Mouse (Mus musculus) ES-Bruce4 (cell line): Measurements from ENCODE around the gene Dpm3.

Experiments used
- CTCF ChIP-seq: IDR thresholded peaks from one replicate; pipeline ENCODE4 v1.8.1; 2011; ENCODE audit warnings: low read depth, low read length
- EP300 ChIP-seq: IDR thresholded peaks from 2 replicates; pipeline ENCODE4 v1.6.1; 2011; ENCODE audit warnings: low read depth, low read length; ENCODE audit not compliant: insufficient read depth

GRCm38 (mm10) chr3:89293247-89293918 lies 34.2 kb downstream of the Dpm3 start:
- TF ChIP-seq CTCF (no peak), EP300 (no peak)
